Mouse (Mus musculus) C2C12 (cell line): Measurements from ENCODE around the gene Hs3st4.

Experiments
- CEBPB ChIP-seq: IDR thresholded peaks from one replicate; pipeline ENCODE4 v1.6.1; 2011; ENCODE audit warnings: low read depth, mild to moderate bottlenecking, control low read depth, moderate library complexity
- CTCF ChIP-seq: IDR thresholded peaks from one replicate; pipeline ENCODE4 v1.5.1; 2011; ENCODE audit not compliant: control insufficient read depth, insufficient read depth, insufficient read length
- MAX ChIP-seq: IDR thresholded peaks from one replicate; pipeline ENCODE4 v1.6.1; 2011; ENCODE audit warnings: mild to moderate bottlenecking, control low read depth
- MYOD1 ChIP-seq: IDR thresholded peaks from one replicate; pipeline ENCODE4 v1.6.1; 2011; ENCODE audit warnings: low read depth; ENCODE audit not compliant: control insufficient read depth, insufficient read length
- MYOG ChIP-seq: IDR thresholded peaks from one replicate; pipeline ENCODE4 v1.6.1; 2011; ENCODE audit not compliant: control insufficient read depth, insufficient read length; ENCODE audit errors: extremely low read depth
- USF1 ChIP-seq: IDR thresholded peaks from one replicate; pipeline ENCODE4 v1.6.1; 2011; ENCODE audit warnings: low read depth, mild to moderate bottlenecking, control low read depth, moderate library complexity

DNA sequence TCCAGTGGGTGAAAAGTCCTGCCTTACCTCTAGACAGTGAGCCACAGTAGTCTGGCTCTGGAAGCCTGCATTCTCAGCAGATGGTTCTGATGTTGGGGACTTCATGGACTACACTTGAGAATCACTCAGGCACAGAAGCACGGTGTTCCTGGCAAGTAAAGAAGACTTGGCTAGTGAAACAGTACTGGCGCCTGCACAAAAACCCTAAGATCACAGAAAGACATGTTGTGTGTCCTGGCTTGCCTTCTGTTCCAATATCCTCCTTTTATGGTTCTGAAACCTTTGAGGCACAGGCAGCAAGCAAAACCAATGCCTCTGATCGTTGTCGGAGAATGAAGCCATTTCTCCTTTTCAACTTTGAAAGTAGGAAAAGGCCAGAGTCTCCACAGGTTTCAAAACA is 336.8 kb downstream of the Hs3st4 start:
- TF ChIP-seq MAX (no peak), CTCF (no peak), USF1 (no peak), MYOD1 (no peak), MYOG (no peak), CEBPB (no peak)
